Mouse (Mus musculus): ENCODE results near the gene 2210011C24Rik. TPM values are rescaled to one million over a fixed set of nuclear protein-coding genes. Genes with fewer than 3 reads are reported as not detected.

2210011C24Rik gene
- polyA plus RNA-seq (2012; rRNA removed), result 1.9 and 3.5 TPM in 2 replicates

DNA sequence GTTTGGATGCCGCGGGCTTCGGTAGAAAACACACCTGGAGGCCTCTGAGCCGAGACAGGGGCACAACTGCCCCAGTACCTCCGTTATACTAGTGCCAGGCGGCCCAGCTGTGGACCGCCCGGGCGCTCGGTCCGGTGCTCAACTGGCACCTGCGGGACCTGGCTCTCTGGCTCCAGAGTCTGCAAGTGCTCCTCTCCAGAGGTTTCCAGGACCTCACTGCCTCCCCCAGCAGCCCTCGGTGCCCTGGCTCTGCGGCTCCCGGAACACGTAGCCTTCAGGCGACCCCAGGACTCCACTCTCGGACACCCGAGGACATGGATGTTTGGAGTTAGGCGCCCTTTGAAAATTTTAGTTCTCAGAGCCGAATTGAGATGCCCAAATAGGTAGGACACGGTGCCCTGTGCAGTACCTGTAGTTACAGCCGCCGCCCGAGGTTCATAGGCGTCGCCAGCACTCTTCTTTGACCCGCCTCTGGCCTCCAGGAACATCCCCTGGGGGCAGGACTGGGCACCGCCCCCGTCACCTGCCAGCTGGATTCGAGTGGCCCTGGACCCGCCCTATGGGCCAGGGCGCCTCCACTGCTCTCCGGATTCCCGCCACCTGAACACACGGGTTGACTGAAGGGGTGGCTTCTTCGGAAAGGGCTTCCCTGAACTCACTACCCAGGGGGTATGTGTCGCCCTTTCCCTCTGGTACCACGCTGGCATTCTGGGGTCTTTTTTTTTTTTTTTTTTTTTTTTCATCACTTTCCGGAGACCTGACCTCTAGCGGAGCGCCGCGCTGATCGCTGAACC is at the start of gene 2210011C24Rik:
TSS of gene 2210011C24Rik (minus strand) at position 467 of the 794 bp plus-strand sequence.

DNA sequence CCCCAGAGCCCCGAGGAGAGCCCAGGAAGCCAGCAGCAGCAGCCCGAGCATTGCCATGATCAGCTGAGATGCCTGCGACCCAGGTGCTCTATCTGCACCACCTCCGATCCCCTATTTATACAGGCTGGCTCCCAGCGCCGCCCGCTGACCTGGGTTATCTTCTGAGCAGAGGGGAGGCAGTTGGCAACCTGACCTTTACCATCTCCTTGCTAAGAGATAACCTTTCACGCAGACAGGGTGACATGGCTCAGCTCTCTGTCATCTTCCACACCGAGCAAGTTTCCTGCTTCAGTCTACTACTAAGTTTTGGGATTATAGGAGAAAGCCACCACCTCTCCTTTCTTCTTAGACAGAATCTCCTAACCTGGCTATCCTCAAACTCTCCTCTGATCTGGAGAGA is 32.9 kb upstream of the 2210011C24Rik start, which contains the start of gene Rln3:
TSS of gene Rln3 (minus strand) at position 101 of the 400 bp plus-strand sequence.

DNA sequence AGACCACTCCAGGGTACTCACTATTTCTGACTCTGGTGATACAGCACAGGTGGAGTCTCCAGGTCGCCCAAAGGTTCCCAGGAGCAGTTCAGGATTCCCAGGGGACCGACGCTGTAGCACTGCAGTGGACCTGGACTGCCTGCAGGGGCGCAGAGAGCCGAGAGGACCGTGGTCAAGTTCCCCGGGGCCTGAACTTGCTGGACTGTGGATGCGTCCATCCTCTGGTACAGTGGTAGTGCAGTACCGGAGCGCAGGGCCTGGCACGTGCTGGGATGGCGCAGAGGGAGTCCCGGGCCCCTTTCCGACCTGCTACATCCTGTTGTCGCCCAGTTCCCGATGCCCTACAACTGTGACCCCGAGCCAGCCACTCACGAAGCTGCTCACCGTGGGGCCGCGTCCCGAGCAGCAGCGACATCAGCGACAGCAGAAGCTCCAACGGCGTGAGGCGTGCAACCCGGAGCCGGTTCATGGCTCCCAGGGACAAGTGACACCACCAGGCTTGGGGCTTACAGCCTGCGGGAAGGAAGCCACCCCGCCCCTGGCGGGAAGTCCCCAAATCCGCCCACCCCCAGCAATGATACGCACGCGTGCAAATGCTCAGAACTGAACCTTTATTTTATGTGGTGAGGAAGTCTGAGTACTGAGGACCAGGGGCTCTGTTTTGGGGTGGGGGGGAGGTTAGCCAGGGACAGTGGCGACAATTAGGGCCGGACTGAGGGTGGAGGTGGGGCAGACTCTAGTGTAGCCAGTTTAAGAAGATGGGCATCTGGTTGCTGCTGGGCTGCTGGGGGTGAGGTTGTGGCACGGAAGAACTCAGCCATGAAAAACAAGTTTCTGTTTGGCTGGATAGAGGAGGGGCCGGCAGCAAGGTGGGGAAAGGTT is 30.3 kb upstream of the 2210011C24Rik start, which contains the start of gene Il27ra:
TSS of gene Il27ra (minus strand) at position 524 of the 882 bp plus-strand sequence.

DNA sequence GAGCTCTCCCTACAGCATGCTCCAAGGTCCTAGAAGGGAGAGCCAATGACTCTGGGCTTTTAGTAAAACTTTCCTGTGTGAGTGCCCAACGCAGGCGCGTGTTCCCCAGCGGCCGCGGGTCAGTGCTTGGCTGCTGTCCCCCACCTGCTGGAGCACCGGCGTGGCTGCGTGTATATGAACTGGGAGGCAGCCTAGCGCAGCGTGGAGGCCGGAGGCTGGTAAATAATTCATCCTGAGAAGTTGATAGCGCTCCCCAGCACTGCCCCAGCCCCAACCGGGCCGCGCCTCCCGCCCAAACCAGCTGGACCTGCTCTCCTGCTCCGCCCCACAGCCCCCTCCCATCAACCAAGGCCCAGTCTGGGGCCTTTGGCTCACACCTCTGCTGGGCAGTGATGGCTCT is 9.1 kb upstream of the 2210011C24Rik start, which contains the start of gene Palm3:
TSS of gene Palm3 (plus strand) at position 376 of the 400 bp plus-strand sequence.

DNA sequence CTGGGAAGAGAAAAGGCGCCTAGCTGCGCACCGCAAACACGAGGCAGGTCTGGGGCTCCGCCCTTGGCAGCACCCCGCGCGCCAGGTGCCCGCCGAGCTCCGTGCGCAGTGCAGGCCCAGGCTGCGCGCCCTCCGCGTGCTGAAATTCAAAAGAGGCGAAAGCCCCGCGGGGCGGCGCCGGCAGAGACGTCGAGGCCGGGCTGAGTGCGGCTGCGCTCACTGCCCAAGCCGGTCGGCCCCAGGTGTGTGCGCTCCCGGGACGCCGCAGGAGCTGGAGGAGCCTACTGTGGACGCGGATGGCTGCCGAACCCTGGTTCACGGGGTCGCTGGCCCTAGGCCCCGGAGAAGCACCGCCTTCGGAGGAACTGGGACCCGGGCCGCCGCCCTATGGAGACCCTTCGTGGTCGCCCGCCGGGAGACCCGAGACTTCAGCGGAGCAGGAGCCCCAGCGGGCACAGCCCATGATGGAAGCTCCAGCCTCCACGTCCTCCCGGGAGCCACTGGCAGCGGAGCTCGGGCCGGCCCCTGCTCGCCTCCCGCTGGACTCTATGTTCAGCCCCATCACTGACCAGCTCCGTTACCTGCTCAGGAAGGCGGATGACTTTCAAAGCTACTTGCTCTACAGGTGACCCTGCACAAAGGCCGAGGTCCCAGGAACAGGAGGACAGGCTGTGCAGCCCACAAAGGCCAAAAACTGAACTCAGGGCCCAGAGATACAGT is 10.5 kb downstream of the 2210011C24Rik start, which contains the start of gene 1700067K01Rik:
TSS of gene 1700067K01Rik (plus strand) at position 222 of the 720 bp plus-strand sequence.

DNA sequence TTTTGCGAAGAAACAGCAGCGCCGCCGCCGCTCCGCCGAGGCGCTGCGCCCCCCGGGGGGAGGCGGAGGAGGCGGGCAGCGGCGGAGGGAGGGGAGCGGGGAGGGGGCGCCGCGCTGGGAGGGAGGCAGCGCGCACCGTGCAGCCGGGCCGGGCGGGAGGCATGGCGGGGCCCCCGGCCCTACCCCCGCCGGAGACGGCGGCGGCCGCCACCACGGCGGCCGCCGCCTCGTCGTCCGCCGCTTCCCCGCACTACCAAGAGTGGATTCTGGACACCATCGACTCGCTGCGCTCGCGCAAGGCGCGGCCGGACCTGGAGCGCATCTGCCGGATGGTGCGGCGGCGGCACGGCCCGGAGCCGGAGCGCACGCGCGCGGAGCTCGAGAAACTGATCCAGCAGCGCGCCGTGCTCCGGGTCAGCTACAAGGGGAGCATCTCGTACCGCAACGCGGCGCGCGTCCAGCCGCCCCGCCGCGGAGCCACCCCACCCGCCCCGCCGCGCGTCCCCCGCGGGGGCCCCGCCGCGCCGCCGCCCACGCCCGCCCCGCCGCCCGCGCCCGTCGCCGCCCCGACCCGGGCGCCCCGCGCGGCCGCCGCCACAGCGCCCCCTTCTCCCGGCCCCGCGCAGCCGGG is 14.3 kb downstream of the 2210011C24Rik start, which contains the start of gene Samd1:
TSS of gene Samd1 (plus strand) at position 162 of the 631 bp plus-strand sequence.

DNA sequence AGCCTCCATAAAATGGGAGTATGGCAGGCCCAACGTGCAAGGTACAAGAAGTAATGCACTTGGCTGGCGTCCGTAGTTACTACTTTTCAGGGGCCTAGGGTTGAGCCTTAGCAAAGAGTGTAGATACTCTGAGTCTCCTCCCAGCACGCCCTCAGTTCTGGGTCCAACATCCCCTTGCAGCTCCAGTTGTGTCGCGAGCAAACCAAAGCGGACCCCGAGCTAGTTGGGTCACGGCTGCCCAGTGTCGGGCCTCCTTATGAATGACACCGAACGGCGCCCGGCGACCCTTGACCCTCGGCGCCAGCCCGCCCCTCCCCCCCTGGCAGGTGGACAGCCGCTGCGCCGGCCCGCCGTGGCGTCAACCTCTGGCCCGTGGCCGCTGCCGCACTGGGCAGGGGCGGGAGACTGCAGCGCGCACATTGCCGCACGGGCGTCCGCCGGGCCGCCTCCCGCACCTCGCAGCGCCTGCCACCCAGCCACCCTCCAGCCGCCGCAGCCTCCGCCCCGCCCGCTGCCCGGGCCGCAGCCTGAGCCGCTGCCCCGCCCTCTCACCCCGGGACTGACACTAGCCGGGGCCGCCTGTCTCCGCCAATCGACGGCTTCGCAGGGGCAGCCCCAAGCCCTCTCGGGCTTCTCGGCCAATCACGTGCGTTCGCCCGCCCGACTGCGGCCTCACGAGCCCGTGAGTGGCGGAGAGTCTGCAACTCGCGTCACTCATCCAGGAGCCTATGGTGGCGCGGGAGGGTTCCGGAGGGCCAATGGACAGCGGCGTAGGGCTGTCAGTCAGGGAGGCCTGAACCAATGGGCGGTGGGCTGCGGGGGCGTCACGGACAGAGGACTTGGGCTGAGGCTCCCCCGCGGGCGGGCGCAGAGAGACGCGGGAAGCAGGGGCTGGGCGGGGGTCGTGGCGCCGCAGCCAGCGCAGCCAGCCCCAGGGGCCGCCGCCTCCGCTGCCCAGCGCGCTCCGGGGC is 39.5 kb downstream of the 2210011C24Rik start, which contains the start of gene Prkaca:
TSS of gene Prkaca (plus strand) at position 844 of the 971 bp plus-strand sequence.

Other genes starting within 250 kb of the 2210011C24Rik start
- gene Adgrl1, start 112.1 kb downstream of the 2210011C24Rik start, polyA plus RNA-seq (2012; rRNA removed), result 162 and 190 TPM in 2 replicates
- 1.2 and 2.1 TPM in 2 replicates for gene Gm10644, start 57.0 kb downstream of the 2210011C24Rik start, polyA plus RNA-seq (2012; rRNA removed)
- 19.7 and 21.1 TPM in 2 replicates for gene Asf1b, start 56.7 kb downstream of the 2210011C24Rik start, polyA plus RNA-seq (2012; rRNA removed)
- 64.4 and 81.8 TPM in 2 replicates for gene Prkaca, start 39.2 kb downstream of the 2210011C24Rik start, polyA plus RNA-seq (2012; rRNA removed)
- 68.8 and 69.5 TPM in 2 replicates for gene Samd1, start 14.5 kb downstream of the 2210011C24Rik start, polyA plus RNA-seq (2012; rRNA removed)
- 1.7 and 1.8 TPM in 2 replicates for gene 1700067K01Rik, start 10.7 kb downstream of the 2210011C24Rik start, polyA plus RNA-seq (2012; rRNA removed)
- gene Palm3, start 9.3 kb upstream of the 2210011C24Rik start, polyA plus RNA-seq (2012; rRNA removed), result 3.5 and 3.7 TPM in 2 replicates
- 6.1 and 6.3 TPM in 2 replicates for gene Il27ra, start 30.4 kb upstream of the 2210011C24Rik start, polyA plus RNA-seq (2012; rRNA removed)
- gene Rln3, start 32.8 kb upstream of the 2210011C24Rik start, polyA plus RNA-seq (2012; rRNA removed), result 6.3 and 7.4 TPM in 2 replicates
- gene Gm10643, start 53.0 kb upstream of the 2210011C24Rik start, polyA plus RNA-seq (2012; rRNA removed), result 0.75 and 1.1 TPM in 2 replicates
- 48.2 and 48.7 TPM in 2 replicates for gene Rfx1, start 54.7 kb upstream of the 2210011C24Rik start, polyA plus RNA-seq (2012; rRNA removed)
- 76.0 and 80.2 TPM in 2 replicates for gene Dcaf15, start 92.6 kb upstream of the 2210011C24Rik start, polyA plus RNA-seq (2012; rRNA removed)
- gene Podnl1, start 113.8 kb upstream of the 2210011C24Rik start, polyA plus RNA-seq (2012; rRNA removed), result 18.3 and 59.6 TPM in 2 replicates
- gene Cc2d1a, start 135.8 kb upstream of the 2210011C24Rik start, polyA plus RNA-seq (2012; rRNA removed), result 44.9 and 46.5 TPM in 2 replicates
- 4.2 and 5.2 TPM in 2 replicates for gene 4930432K21Rik, start 135.9 kb upstream of the 2210011C24Rik start, polyA plus RNA-seq (2012; rRNA removed)
- gene Nanos3, start 173.0 kb upstream of the 2210011C24Rik start, polyA plus RNA-seq (2012; rRNA removed), result 2.2 and 4.2 TPM in 2 replicates
- gene Zswim4, start 224.9 kb upstream of the 2210011C24Rik start, polyA plus RNA-seq (2012; rRNA removed), result 36.1 and 37.1 TPM in 2 replicates
- gene D8Ertd738e, start 237.5 kb upstream of the 2210011C24Rik start, polyA plus RNA-seq (2012; rRNA removed), result 60.5 and 85.9 TPM in 2 replicates
- gene Mri1, start 245.2 kb upstream of the 2210011C24Rik start, polyA plus RNA-seq (2012; rRNA removed), result 213 and 351 TPM in 2 replicates

Measured in ovary, adult 2 months (tissue).